Mouse (Mus musculus) embryonic facial prominence, embryonic 11.5 days (tissue): ENCODE data around the gene Mlh3. TPM values are rescaled to one million over a fixed set of nuclear protein-coding genes. Genes with fewer than 3 reads are reported as not detected.

Source experiments
- ATAC-seq: fragments of 200-750 bp; cut with Nextera tagmentation; replicated peaks from 2 replicates; pipeline ENCODE4 v1.8.0; 2017; ENCODE audit warnings: low read depth; ENCODE audit not compliant: insufficient number of reproducible peaks, low FRiP score, low TSS enrichment
- DNase-seq: peaks from one replicate; pipeline ENCODE4 v3.0.0-alpha.2; 2015; ENCODE audit warnings: low spot score
- H3K27ac ChIP-seq: fragments of 300-500 bp; sonication (generic); replicated peaks from 2 replicates; pipeline ENCODE4 v1.5.1; 2014; ENCODE audit warnings: mild to moderate bottlenecking, low read depth, low read length, control low read depth
- H3K27me3 ChIP-seq: fragments of 300-500 bp; sonication (generic); 2 replicates; pipeline ENCODE4 v1.6.1; 2014; ENCODE audit warnings: mild to moderate bottlenecking, low read length, moderate library complexity, mixed read lengths; ENCODE audit not compliant: control insufficient read depth, insufficient read depth
- H3K36me3 ChIP-seq: fragments of 300-500 bp; sonication (generic); replicated peaks from 2 replicates; pipeline ENCODE4 v1.6.1; 2014; ENCODE audit warnings: low read depth, mild to moderate bottlenecking, low read length, moderate library complexity, mixed read lengths; ENCODE audit not compliant: control insufficient read depth, insufficient read depth
- H3K4me1 ChIP-seq: fragments of 300-500 bp; sonication (generic); 2 replicates; pipeline ENCODE4 v1.6.1; 2014; ENCODE audit warnings: low read length, mixed read lengths; ENCODE audit not compliant: control insufficient read depth, insufficient read depth
- H3K4me2 ChIP-seq: fragments of 300-500 bp; sonication (generic); 2 replicates; pipeline ENCODE4 v1.6.1; 2014; ENCODE audit warnings: low read depth, mild to moderate bottlenecking, control low read depth, low read length, moderate library complexity
- H3K4me3 ChIP-seq: fragments of 300-500 bp; sonication (generic); 2 replicates; pipeline ENCODE4 v1.5.1; 2014; ENCODE audit warnings: low read depth, low read length, control low read depth
- H3K9ac ChIP-seq: fragments of 300-500 bp; sonication (generic); replicated peaks from 2 replicates; pipeline ENCODE4 v1.6.1; 2014; ENCODE audit warnings: mild to moderate bottlenecking, control low read depth, low read length
- H3K9me3 ChIP-seq: fragments of 300-500 bp; sonication (generic); replicated peaks from 2 replicates; pipeline ENCODE4 v1.6.1; 2016; ENCODE audit warnings: mild to moderate bottlenecking, low read length, inconsistent platforms, mixed read lengths; ENCODE audit not compliant: control insufficient read depth
- WGBS: fragments of 180-500 bp; shearing (Covaris S2); extraction: QIAGEN DNeasy Blood & Tissue Kit; methylation state at CpG from one replicate; pipeline ENCODE4 v1.1.7; 2014; 5-methylcytosine and 5-hydroxymethylcytosine counted together
- polyA plus RNA-seq: library from polyadenylated mRNA; unstranded; fragments of >200 nt; fragmentation: Nextera tagmentation; extraction: Ambion mirVana; gene quantifications from 2 replicates; pipeline ENCODE4 v1.2.1, GENCODE M21; 2014

The Mlh3 gene
- polyA plus RNA-seq, 1 experiment from 2014 or later = 9.5 TPM

- Histone ChIP-seq H3K9ac (no peak overlapping the region), H3K4me2 (no peak overlapping the region), H3K27me3 (no peaks in the 10 kb centered on the region), H3K36me3 (no peaks in the 10 kb centered on the region), H3K9me3 (no peaks in the 10 kb centered on the region), H3K4me3 (no peak overlapping the region), H3K27ac (no peak overlapping the region), H3K4me1 (no peaks in the 10 kb centered on the region)
- DNase-seq = peak; percentile 84
- 18% methylated on average over 7 of the region's 7 CpGs for WGBS
- ATAC-seq = no peak
Observed at GRCm38 (mm10) chr12:85264940-85265339, 5.5 kb downstream of the Mlh3 start.

- 63% methylated on average over 8 of the region's 8 CpGs for WGBS
- Histone ChIP-seq H3K4me3 (no peak overlapping the region), H3K27me3 (no peaks in the 10 kb centered on the region), H3K4me2 (no peak overlapping the region), H3K9me3 (no peaks in the 10 kb centered on the region), H3K9ac (no peak overlapping the region), H3K36me3 (no peaks in the 10 kb centered on the region), H3K4me1 (no peaks in the 10 kb centered on the region), H3K27ac (peak overlapping the region; percentile 56)
- DNase-seq = no peak
- ATAC-seq = no peak
Observed at GRCm38 (mm10) chr12:85264531-85264930, 5.9 kb downstream of the Mlh3 start.

- Histone ChIP-seq H3K9me3 (no peaks in the 10 kb centered on the region), H3K36me3 (no peaks in the 10 kb centered on the region), H3K4me3 (no peak overlapping the region), H3K27ac (no peak overlapping the region), H3K9ac (no peak overlapping the region), H3K27me3 (no peaks in the 10 kb centered on the region), H3K4me1 (no peaks in the 10 kb centered on the region), H3K4me2 (no peak overlapping the region)
- ATAC-seq (no peak), DNase-seq (no peak)
- 81% methylated on average over 5 of the region's 5 CpGs for WGBS
Observed at GRCm38 (mm10) chr12:85263190-85263589, 7.2 kb downstream of the Mlh3 start.

- no peaks in the 10 kb centered on the region for H3K4me1 ChIP-seq
- no peak overlapping the region for H3K27ac ChIP-seq
- WGBS = 35% methylated on average over 10 of the region's 10 CpGs
- H3K4me2 ChIP-seq = no peak overlapping the region
- ATAC-seq (peak; percentile 58; the same call in 1 of the 2 replicates), DNase-seq (peak; percentile 84)
- no peaks in the 10 kb centered on the region for H3K36me3 ChIP-seq
- H3K27me3 ChIP-seq = no peaks in the 10 kb centered on the region
- no peak overlapping the region; the same call in 1 of the 2 replicates for H3K9ac ChIP-seq
- no peaks in the 10 kb centered on the region for H3K9me3 ChIP-seq
- no peak overlapping the region for H3K4me3 ChIP-seq
Observed at GRCm38 (mm10) chr12:85262489-85262888, 7.9 kb downstream of the Mlh3 start.

- no peak overlapping the region for H3K9ac ChIP-seq
- WGBS = 80% methylated on average over 7 of the region's 7 CpGs
- H3K27ac ChIP-seq = no peak overlapping the region
Observed at GRCm38 (mm10) chr12:85257008-85257639, 13.3 kb downstream of the Mlh3 start.

GRCm38 (mm10) chr12:85256074-85256751 is 14.2 kb downstream of the Mlh3 start:
- Histone ChIP-seq H3K4me2 (no peak overlapping the region), H3K4me3 (no peak overlapping the region), H3K27me3 (no peaks in the 10 kb centered on the region), H3K9ac (no peak overlapping the region; the same call in 1 of the 2 replicates), H3K36me3 (no peaks in the 10 kb centered on the region), H3K27ac (no peak overlapping the region; the same call in 1 of the 2 replicates), H3K9me3 (no peaks in the 10 kb centered on the region), H3K4me1 (peaks cover 3% of the 10 kb centered on the region; the same call in 1 of the 2 replicates)
- 0 out of 2 replicates have a peak, but pooled peaks have one; percentile 48 for ATAC-seq
- DNase-seq = no peak
- 59% methylated on average over 7 of the region's 7 CpGs for WGBS

More at GRCm38 (mm10) chr12:85257008-85257639, 13.3 kb downstream of the Mlh3 start:
- ATAC-seq (no peak), DNase-seq (no peak)
- Histone ChIP-seq H3K9me3 (no peaks in the 10 kb centered on the region), H3K4me1 (peaks cover 3% of the 10 kb centered on the region; the same call in 1 of the 2 replicates), H3K27me3 (no peaks in the 10 kb centered on the region), H3K36me3 (no peaks in the 10 kb centered on the region), H3K4me2 (no peak overlapping the region), H3K4me3 (no peak overlapping the region)

- DNase-seq = no peak
- 78% methylated on average over 3 of the region's 3 CpGs for WGBS
- H3K9me3 ChIP-seq = no peaks in the 10 kb centered on the region
- H3K27me3 ChIP-seq = no peaks in the 10 kb centered on the region
- ATAC-seq = no peak
- no peak overlapping the region for H3K9ac ChIP-seq
- peaks cover 3% of the 10 kb centered on the region; the same call in 1 of the 2 replicates for H3K4me1 ChIP-seq
- no peak overlapping the region for H3K4me3 ChIP-seq
- H3K36me3 ChIP-seq = no peaks in the 10 kb centered on the region
- H3K4me2 ChIP-seq = no peak overlapping the region
- no peak overlapping the region for H3K27ac ChIP-seq
Observed at GRCm38 (mm10) chr12:85252083-85252482, 18.3 kb downstream of the Mlh3 start.

- 85% methylated on average over 5 of the region's 5 CpGs for WGBS
- H3K9ac ChIP-seq = no peak overlapping the region
- DNase-seq (no peak), ATAC-seq (no peak)
- H3K36me3 ChIP-seq = no peaks in the 10 kb centered on the region
- H3K4me1 ChIP-seq = no peaks in the 10 kb centered on the region
- H3K9me3 ChIP-seq = no peaks in the 10 kb centered on the region
- no peak overlapping the region for H3K4me3 ChIP-seq
- no peaks in the 10 kb centered on the region for H3K27me3 ChIP-seq
- no peak overlapping the region for H3K4me2 ChIP-seq
- H3K27ac ChIP-seq = no peak overlapping the region
Observed at GRCm38 (mm10) chr12:85237553-85237952, 32.8 kb downstream of the Mlh3 start.
